Mouse (Mus musculus) embryonic stem cell, embryonic (primary cell): ENCODE measurements around the gene Sphk2.

Experiments used
- CTCF ChIA-PET, 4 experiments: fragments of 300-600 bp in 2 of 4; fragments of 350-600 bp in 2 of 4; sonication (Branson Sonifier 250); formaldehyde crosslinking; loops; one replicate each; lab custom pipeline; 2022; ENCODE audit warnings: inconsistent platforms in 2 of 4; lab: Charles Lee
- POLR2A ChIA-PET, 4 experiments: fragments of 300-600 bp in 2 of 4; fragments of 350-600 bp in 2 of 4; sonication (Branson Sonifier 250); formaldehyde crosslinking; loops; one replicate each; lab custom pipeline; 2022; ENCODE audit warnings: antibody characterized with exemption in 4 of 4, inconsistent platforms in 1 of 4; lab: Charles Lee

The Sphk2 gene

DNA sequence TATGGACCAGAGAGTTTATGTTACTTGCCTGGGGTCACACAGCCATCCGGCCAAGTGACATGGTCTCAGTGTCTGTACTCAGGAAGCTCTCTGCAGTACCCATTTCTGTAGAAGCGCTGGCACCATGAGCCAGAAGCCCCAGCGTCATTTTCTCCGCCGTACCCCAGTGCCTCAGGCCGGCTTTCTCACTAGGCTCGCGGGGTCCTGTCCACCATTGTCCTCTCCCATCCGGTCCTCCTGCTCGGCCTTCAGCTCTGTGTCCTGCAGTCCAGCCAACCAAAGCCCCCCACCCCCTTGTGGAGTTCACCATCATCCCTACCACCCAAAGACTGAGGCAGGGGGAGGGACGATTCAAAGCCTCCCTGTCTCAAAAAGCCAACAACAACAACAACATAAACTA is 16.2 kb downstream of the Sphk2 start:
- POLR2A ChIA-PET, result interaction anchor here (0.7 to 14.6 kb wide), 34 partner anchors 8 to 572 kb away, joined by 3 to 640 read pairs (median 4); partner anchors contain the start of genes Rpl18 (in 4 of the 4), Fam83e (in 3 of the 4), Ntn5 (in 2 of the 4) and Sphk2 (in 2 of the 4)

DNA sequence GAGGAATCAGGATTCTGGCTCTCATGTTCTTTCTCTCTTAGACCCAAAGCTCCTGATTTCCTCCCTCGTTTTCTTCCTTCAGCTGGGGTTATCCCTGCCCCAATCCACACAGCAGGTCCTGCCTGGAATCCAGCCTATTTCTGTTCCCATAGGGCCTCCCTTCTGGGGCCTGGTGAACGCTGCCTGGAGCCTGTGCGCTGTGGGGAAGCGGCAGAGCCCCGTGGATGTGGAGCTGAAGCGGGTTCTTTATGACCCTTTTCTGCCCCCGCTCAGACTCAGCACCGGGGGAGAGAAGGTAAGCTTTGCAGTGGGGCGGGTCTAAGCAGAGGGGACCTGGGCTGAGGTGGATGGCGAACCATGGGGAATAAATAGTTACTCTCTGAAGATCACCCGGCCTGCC is 16.7 kb downstream of the Sphk2 start:
- ChIA-PET POLR2A (interaction anchor here (0.6 to 14.6 kb wide), 48 partner anchors 8 to 572 kb away, joined by 3 to 640 read pairs (median 4); partner anchors contain the start of genes Rpl18 (in 4 of the 4), Fam83e (in 3 of the 4), Sphk2 (in 3 of the 4) and Ftl1 (in 2 of the 4)), CTCF (interaction anchor here in 3 of 4 experiments (0.9 to 3.6 kb wide), 8 partner anchors 18 to 267 kb away, joined by 3 to 29 read pairs (median 5); partner anchors contain the start of genes Gys1 (in 2 of the 3) and Ntn5 (in 2 of the 3))

More for the DNA sequence above, 16.2 kb downstream of the Sphk2 start:
- CTCF ChIA-PET, result interaction anchor here in 3 of 4 experiments (0.7 to 3.6 kb wide), 4 partner anchors 19 to 267 kb away, joined by 4 to 29 read pairs (median 6); partner anchors contain the start of genes Ntn5 (in 2 of the 3) and Gys1 (in 1 of the 3)

DNA sequence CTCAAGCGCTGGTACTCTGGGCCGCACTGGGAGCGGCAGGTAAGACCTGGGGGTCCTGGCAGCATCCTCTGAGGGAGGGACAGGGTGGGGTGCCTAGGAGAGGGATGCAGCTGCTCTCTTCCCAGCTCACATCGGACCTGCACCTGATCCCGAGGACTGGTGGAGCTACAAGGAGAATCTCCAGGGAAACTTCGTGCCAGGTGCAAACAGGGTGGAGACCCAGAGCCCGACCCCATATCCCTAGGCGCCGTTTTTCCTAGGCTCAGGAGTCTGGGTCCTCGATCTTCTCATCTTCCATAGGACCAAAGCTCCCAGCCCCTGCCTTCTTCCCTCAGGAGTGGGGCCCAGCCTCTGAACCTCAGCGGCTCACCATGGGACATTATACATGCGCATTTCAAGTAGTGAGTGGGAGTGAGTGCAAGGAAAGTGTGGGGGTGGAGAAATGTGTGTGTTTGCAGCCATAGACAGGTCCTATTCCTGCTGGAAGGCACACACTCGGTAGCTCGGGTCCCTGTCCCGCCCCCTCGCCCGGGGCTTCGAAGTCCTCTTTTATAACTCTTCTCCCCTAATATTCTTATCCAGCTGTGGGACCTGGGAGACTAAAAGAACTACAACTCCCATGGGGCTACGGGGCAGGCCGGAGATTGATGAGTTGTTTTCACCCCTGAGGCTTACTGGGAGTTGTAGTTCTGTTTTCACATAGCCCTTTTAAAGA is 17.3 kb downstream of the Sphk2 start:
- POLR2A ChIA-PET, result interaction anchor here in 3 of 4 experiments (0.6 to 14.6 kb wide), 50 partner anchors 8 to 571 kb away, joined by 3 to 640 read pairs (median 4); partner anchors contain the start of genes Fam83e (in 3 of the 3), Rpl18 (in 3 of the 3), Sphk2 (in 3 of the 3) and Ntn5 (in 2 of the 3)
- CTCF ChIA-PET, result interaction anchor here in 3 of 4 experiments (0.7 to 3.6 kb wide), 9 partner anchors 17 to 358 kb away, joined by 3 to 29 read pairs (median 4); partner anchors contain the start of genes Gys1 (in 2 of the 3) and Ntn5 (in 2 of the 3)

DNA sequence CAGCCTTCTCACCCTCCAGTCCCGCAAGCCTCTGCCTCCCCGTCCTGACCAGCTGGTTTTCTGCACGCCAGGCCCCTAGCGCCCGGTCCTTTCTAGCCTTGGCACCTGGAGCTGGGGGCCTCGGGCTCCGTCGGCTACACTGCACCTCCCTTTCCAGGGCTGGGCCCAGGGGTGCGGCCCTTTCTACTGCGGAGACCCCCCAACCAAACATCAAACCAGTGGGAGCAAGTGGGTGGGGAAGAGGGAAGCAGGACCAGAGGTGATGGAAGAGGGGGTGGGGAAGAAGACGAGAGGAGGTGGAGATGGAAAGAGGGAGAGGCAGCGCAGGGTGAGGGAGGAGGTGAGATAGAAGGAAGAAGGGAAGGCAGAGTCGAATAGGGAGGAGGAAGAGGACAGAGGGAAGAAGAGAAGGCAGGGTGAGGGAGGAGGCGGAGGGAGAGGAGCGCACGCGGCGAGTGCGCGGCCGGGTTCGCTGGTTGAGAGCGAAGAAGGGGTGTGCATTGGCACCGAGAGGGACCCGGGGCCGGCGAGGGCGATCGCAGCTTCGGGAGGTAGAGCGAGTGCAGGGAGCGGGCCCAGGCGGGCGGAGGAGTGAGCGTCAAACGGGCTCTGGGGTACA is 18.2 kb downstream of the Sphk2 start, which contains the start of gene Car11:
Car11 (plus strand) TSS at position 321 of the 619 bp plus-strand sequence.
- POLR2A ChIA-PET, result interaction anchor here in 3 of 4 experiments (0.5 to 14.6 kb wide), 26 partner anchors 9 to 498 kb away, joined by 3 to 640 read pairs (median 6); partner anchors contain the start of genes Fam83e (in 3 of the 3), Rpl18 (in 2 of the 3), Sphk2 (in 2 of the 3) and Bax (in 1 of the 3)
- CTCF ChIA-PET, result interaction anchor here (0.6 to 3.6 kb wide), 10 partner anchors 17 to 1141 kb away, joined by 3 to 29 read pairs (median 4); partner anchors contain the start of genes Gys1 (in 2 of the 4), Ntn5 (in 2 of the 4) and Lmtk3 (in 1 of the 4)

DNA sequence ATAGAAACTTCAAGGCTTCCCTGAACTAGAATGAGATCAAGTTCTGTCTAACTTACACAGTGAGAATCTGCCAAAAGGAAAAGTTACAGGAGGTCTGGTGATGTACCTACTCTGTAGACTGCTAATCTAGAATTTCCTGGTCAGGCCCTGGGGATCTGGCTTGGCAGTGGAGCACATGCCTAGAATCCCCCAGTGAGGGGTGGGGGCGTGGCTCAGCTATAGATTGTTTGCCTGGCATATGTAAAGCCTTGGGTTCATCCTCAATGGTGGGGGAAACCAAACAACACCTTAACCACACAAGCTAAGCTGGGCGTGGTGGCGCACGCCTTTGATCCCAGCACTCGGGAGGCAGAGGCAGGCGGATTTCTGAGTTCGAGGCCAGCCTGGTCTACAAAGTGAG is 19.9 kb downstream of the Sphk2 start:
- CTCF ChIA-PET, result interaction anchor here in 1 of 4 experiments (0.6 to 1.5 kb wide), 2 partner anchors 15 to 152 kb away, joined by 3 to 7 read pairs; no protein-coding TSS in a partner anchor
- POLR2A ChIA-PET, result interaction anchor here in 3 of 4 experiments (0.6 to 14.6 kb wide), 6 partner anchors 18 to 184 kb away, joined by 3 to 640 read pairs (median 5); partner anchors contain the start of genes Fam83e (in 2 of the 3), Rpl18 (in 2 of the 3), Sphk2 (in 2 of the 3) and Spaca4 (in 1 of the 3)

DNA sequence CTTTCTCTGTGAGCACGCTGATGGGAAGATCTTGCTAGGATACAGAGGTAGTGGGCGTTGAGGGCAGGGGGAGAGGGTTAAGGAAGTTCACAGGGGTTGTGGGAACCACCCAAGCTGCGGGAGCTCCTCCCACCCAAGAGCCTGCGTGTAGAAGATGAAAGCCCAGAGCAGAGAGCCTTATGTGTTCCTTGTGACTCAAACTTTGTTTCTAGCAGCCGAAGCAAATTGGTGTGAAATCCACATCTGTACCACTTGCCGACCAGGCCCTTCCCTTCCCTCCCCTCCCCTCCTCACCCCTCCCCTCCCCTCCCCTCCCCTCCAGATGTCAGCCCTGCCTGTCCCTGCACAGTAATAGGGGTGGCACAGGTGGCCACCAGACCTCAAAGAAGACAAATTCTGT is 22.7 kb downstream of the Sphk2 start:
- POLR2A ChIA-PET, result interaction anchor here in 3 of 4 experiments (0.6 to 3.3 kb wide), 12 partner anchors 9 to 96 kb away, joined by 3 to 27 read pairs (median 4); partner anchors contain the start of genes Dbp (in 2 of the 3), Sphk2 (in 2 of the 3), Fam83e (in 1 of the 3) and Fut2 (in 1 of the 3)

DNA sequence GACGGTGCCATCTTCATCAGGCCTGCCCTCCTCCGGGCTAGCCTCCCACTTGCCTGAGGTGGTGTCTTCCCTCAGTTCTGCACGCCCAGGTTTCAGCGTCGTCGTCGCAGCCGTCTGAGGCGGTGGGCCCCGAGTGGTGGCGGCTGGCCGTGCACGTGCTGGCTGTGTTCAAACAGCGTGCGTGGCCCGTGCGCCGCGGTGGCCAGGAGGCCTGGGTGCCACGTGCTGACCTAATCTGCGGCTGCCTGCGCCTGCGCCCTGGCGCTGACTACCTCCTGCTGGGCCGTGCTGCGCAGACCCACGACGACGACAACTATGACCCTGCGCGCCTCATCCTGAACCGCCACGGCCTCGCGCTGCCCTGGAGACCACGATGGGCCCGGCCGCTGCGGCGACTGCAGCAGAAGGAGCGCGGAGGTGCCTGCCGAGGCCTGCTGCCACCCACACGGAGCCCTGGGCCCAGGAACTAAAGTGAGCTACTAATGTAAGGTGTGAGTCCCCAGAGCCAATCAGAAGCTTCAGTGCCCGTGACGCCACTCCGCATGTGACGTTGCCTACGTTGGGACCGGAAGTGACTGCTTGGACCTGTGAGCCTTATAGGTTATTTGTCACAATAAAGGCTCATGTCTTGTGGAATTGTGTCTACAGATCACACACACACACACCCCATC is 23.7 kb downstream of the Sphk2 start, which contains the start of gene Sec1:
Sec1 (minus strand) TSS at position 482 of the 671 bp plus-strand sequence.
- CTCF ChIA-PET, result interaction anchor here in 3 of 4 experiments (0.5 to 3.6 kb wide), 6 partner anchors 11 to 289 kb away, joined by 3 to 18 read pairs (median 6); partner anchors contain the start of genes Ntn5 (in 2 of the 3) and Kcna7 (in 1 of the 3)
- POLR2A ChIA-PET, result interaction anchor here (0.9 to 3.3 kb wide), 13 partner anchors 10 to 175 kb away, joined by 3 to 27 read pairs (median 4); partner anchors contain the start of genes Sphk2 (in 3 of the 4), Dbp (in 2 of the 4), Fut2 (in 1 of the 4) and Ntn5 (in 1 of the 4)

More for the DNA sequence above, 22.7 kb downstream of the Sphk2 start:
- CTCF ChIA-PET, result interaction anchor here in 3 of 4 experiments (0.5 to 3.6 kb wide), 4 partner anchors 12 to 246 kb away, joined by 3 to 18 read pairs (median 8); partner anchors contain the start of gene Ntn5 (in 2 of the 3)

DNA sequence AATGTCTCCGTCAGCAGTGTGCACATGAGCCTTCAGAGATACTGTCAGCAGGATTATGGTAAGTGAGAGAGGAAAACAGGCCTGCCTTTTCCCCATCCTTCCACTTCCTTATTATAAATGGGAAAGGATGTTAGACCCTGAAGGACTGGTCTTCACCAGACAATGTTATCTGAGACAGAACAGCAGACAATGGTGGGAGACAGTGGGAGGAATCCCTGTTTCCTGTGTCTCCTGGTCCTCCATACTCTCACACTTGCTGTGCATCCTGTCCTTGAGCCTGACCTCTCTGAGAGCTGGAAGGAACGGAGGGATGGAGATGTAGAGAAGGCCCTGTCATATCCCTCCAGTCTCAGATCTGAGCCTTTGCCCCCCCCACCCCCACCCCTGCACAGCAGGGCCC is 25.4 kb downstream of the Sphk2 start:
- ChIA-PET POLR2A (interaction anchor here in 2 of 4 experiments (0.6 to 3.3 kb wide), 3 partner anchors 9 to 540 kb away, joined by 4 to 17 read pairs (median 8); partner anchors contain the start of gene Ntn5 (in 1 of the 2)), CTCF (interaction anchor here in 3 of 4 experiments (1.1 to 3.6 kb wide), 4 partner anchors 8 to 10 kb away, joined by 3 to 18 read pairs (median 7); partner anchors contain the start of gene Ntn5 (in 2 of the 3))

DNA sequence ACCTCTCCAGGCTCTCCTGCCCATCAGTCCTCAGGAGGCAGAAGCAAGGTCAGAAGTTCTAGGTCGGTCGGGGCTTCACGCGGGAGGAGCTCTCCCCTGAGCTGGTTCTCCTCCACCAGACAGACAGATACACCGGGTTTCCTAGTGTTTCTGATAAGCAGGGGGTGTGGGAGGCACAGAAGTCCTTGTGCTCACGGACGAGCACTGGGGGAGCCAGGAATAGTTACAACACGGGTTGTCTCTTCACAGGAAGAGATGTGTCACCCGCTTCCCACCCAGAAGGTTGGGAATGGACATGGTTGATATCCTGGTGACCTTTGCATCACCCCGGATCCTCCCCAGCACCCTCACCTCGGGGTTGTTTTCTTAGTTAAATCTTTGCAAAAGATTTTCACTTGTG is 28.0 kb downstream of the Sphk2 start:
- ChIA-PET POLR2A (interaction anchor here in 3 of 4 experiments (0.6 to 3.1 kb wide), 20 partner anchors 10 to 253 kb away, joined by 3 to 14 read pairs (median 4); partner anchors contain the start of genes Car11 (in 2 of the 3), Sphk2 (in 2 of the 3) and Fam83e (in 1 of the 3)), CTCF (interaction anchor here in 2 of 4 experiments (0.5 to 1.0 kb wide), 2 partner anchors 97 to 308 kb away, joined by 3 read pairs; no protein-coding TSS in a partner anchor)

DNA sequence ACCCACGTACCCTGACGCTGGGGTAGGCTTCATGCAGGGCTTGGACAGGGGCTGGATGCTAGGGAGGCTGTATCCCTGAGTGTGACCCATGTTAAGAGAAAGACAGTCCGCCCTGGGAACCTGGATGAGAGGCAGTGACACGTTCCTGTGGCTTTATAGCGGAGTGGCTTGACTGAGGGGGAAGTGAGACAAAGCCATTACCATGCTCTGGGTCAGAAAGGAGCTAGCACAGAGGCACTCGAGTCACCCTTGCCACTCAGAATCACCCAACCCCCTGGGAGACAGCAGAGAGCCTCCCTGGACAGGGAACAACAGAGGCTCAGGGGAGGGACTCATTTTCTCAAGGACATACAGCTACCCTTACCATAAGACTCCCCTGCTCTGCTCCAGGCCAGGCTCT is 28.7 kb downstream of the Sphk2 start:
- ChIA-PET CTCF (no interaction called here), POLR2A (interaction anchor here in 3 of 4 experiments (0.6 to 3.1 kb wide), 13 partner anchors 11 to 232 kb away, joined by 3 to 13 read pairs (median 4); partner anchors contain the start of genes Car11 (in 2 of the 3) and Sphk2 (in 2 of the 3))

DNA sequence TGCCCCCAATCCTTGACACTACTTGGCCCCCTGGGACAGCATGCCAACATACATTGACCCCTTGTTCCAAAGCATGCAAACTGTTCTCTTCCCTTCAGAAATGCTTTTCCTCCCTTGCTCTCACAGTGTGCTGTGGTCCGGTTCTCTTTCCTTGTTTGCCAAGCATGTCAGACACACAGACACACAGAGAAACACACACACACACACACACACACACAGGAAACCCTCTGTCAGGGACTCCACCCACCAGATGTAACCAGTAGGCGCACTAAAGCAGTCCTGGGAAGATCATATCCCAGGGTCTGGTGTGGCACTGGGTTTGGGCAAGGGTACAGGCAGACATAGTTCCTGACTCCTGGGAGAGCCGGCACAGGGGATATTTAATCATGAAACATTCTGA is 31.0 kb downstream of the Sphk2 start:
- ChIA-PET CTCF (no interaction called here), POLR2A (interaction anchor here in 1 of 4 experiments (1.3 kb wide), 1 partner anchor 161 kb away, joined by 3 read pairs; the partner anchor contains the start of genes Plekha4 and Ppp1r15a)

DNA sequence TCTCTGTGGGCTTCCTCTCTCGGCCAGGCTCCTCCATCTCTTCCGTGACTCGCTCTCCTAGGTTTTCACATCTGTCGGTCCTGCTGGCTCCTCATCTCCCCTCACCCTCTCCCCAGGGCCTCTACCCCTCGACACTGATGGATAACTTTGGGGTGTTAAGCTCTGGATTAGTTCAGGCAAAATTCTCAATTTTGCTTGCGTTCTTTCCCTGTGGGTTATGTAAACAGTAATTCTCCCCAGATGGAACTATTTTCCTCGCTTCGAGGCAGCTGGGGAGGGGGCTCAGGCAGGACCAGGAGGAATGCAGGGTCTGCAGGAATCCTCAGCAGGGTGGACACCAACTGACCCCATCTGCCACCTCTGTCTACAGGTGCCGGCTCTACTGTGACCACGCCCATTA is 32.0 kb downstream of the Sphk2 start:
- POLR2A ChIA-PET, result interaction anchor here in 2 of 4 experiments (0.5 to 1.3 kb wide), 4 partner anchors 9 to 376 kb away, joined by 3 to 4 read pairs (median 4); no protein-coding TSS in a partner anchor
- CTCF ChIA-PET, result interaction anchor here in 2 of 4 experiments (0.6 to 4.1 kb wide), 2 partner anchors 41 to 169 kb away, joined by 3 to 33 read pairs; no protein-coding TSS in a partner anchor

DNA sequence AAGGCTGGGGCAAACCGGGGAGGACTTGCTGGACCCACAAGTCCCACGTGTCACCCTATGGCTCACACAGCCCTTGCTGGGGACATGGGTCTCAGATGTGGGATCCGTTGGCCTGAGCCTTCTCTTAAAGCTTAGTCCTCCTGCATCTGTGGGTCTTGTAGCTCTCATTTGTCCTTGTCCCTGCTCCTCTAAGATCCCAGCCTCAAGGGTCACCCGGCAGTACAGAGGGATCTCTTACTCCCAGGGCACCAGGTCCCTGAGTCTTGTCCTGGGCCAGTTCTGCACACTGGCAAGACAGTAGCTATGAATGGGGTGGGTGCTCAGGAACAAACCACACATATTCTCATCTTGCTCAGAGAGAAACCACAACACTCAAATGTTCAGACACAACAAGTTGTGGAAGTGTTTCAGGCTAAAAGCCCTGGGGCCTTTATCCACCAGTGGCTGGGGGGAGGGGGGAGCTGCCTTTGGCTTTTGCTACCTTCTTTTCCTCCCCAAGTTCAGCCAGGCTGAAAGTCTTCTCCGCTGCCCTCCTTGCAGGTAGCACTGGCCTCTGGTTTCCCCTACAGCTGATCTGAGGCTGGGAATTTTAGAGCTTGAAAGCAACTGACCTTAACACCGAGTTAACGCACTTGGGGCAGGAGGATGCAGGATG is 34.3 kb downstream of the Sphk2 start, which contains the start of gene Ntn5:
Ntn5 (plus strand) TSS at position 627 of the 655 bp plus-strand sequence.
- ChIA-PET POLR2A (interaction anchor here (0.5 to 4.7 kb wide), 47 partner anchors 10 to 270 kb away, joined by 3 to 21 read pairs (median 5); partner anchors contain the start of genes Sphk2 (in 3 of the 4), Car11 (in 2 of the 4), Ftl1 (in 2 of the 4) and Fut2 (in 2 of the 4)), CTCF (interaction anchor here (0.5 to 4.1 kb wide), 69 partner anchors 9 to 547 kb away, joined by 3 to 33 read pairs (median 5); partner anchors contain the start of genes Car11 (in 2 of the 4), Fut1 (in 2 of the 4), Sec1 (in 2 of the 4) and Cyth2 (in 1 of the 4))
